Mouse (Mus musculus): ENCODE measurements at regions not wholly inside any gene's neighbourhood (a gene's known extent, or its start where the extent isn't known, plus 50 kb on each side); places are given as distances from the start of the nearest gene placed in this dataset.

GRCm38 (mm10) chr3:78782766-78783165 lies 503.6 kb downstream of the Rapgef2 start:
- no peak for DNase-seq (ENCODE audit: low spot score in 2 of 2)

- no peak for DNase-seq (ENCODE audit: low spot score in 2 of 2)
These were observed 530.4 kb downstream of the Rapgef2 start for GRCm38 (mm10) chr3:78755686-78756476.

- no peak for DNase-seq (ENCODE audit: low spot score in 2 of 2)
These were observed 550.2 kb downstream of the Rapgef2 start for GRCm38 (mm10) chr3:78736111-78736510.

GRCm38 (mm10) chr3:78716691-78717090 lies 569.6 kb downstream of the Rapgef2 start:
- DNase-seq (ENCODE audit: low spot score in 2 of 2) = no peak

GRCm38 (mm10) chr3:78707687-78708086 lies 578.6 kb downstream of the Rapgef2 start:
- DNase-seq (ENCODE audit: low spot score in 2 of 2) = no peak

- DNase-seq (ENCODE audit: low spot score in 2 of 2) = no peak
These were observed 587.4 kb downstream of the Rapgef2 start for GRCm38 (mm10) chr3:78698936-78699335.

- no peak for DNase-seq (ENCODE audit: low spot score in 2 of 2)
These were observed 594.8 kb downstream of the Rapgef2 start for GRCm38 (mm10) chr3:78691499-78691898.

GRCm38 (mm10) chr3:78677656-78678055 lies 608.7 kb downstream of the Rapgef2 start:
- no peak for DNase-seq (ENCODE audit: low spot score in 2 of 2)

- no peak for DNase-seq (ENCODE audit: low spot score in 2 of 2)
These were observed 609.5 kb downstream of the Rapgef2 start for GRCm38 (mm10) chr3:78676806-78677205.

- DNase-seq (ENCODE audit: low spot score in 2 of 2) = no peak
These were observed 611.7 kb downstream of the Rapgef2 start for GRCm38 (mm10) chr3:78674529-78675187.

GRCm38 (mm10) chr3:78668050-78668449 lies 618.3 kb downstream of the Rapgef2 start:
- no peak for DNase-seq (ENCODE audit: low spot score in 2 of 2)

- DNase-seq (ENCODE audit: low spot score in 2 of 2) = no peak
These were observed 618.8 kb downstream of the Rapgef2 start for GRCm38 (mm10) chr3:78667374-78668023.

- DNase-seq (ENCODE audit: low spot score in 2 of 2) = no peak
These were observed 638.2 kb downstream of the Rapgef2 start for GRCm38 (mm10) chr3:78648115-78648514.

- no peak for DNase-seq (ENCODE audit: low spot score in 2 of 2)
These were observed 650.9 kb downstream of the Rapgef2 start for GRCm38 (mm10) chr3:78635386-78635785.

- DNase-seq (ENCODE audit: low spot score in 2 of 2) = no peak
These were observed 667.4 kb downstream of the Rapgef2 start for GRCm38 (mm10) chr3:78618900-78619299.

GRCm38 (mm10) chr3:78594718-78595236 lies 691.5 kb downstream of the Rapgef2 start:
- DNase-seq (ENCODE audit: low spot score in 2 of 2) = no peak

GRCm38 (mm10) chr3:78594305-78594704 lies 692.0 kb downstream of the Rapgef2 start:
- no peak for DNase-seq (ENCODE audit: low spot score in 2 of 2)

GRCm38 (mm10) chr3:78586639-78587038 lies 699.7 kb downstream of the Rapgef2 start:
- DNase-seq (ENCODE audit: low spot score in 2 of 2) = no peak

- no peak for DNase-seq (ENCODE audit: low spot score in 2 of 2)
These were observed 704.4 kb downstream of the Rapgef2 start for GRCm38 (mm10) chr3:78581868-78582267.

GRCm38 (mm10) chr3:78581100-78581499 lies 705.2 kb downstream of the Rapgef2 start:
- no peak for DNase-seq (ENCODE audit: low spot score in 2 of 2)

GRCm38 (mm10) chr3:78575667-78576464 lies 710.5 kb downstream of the Rapgef2 start:
- DNase-seq (ENCODE audit: low spot score in 2 of 2) = no peak

Data from adrenal gland, postnatal 4 days (tissue).